Mouse (Mus musculus) midbrain, embryonic 16.5 days (tissue): Measurements from ENCODE around the gene Mars2. TPM values are rescaled to one million over a fixed set of nuclear protein-coding genes. Genes with fewer than 3 reads are reported as not detected.
A peak's percentile ranks its signal among the peaks of the same experiment; 100 is the strongest.

Source experiments
- ATAC-seq: fragments of 200-750 bp; cut with Nextera tagmentation; 2 replicates; pipeline ENCODE4 v1.8.0; 2017; ENCODE audit warnings: moderate TSS enrichment
- H3K27ac ChIP-seq: fragments of 300-500 bp; sonication (generic); 2 replicates; pipeline ENCODE4 v1.5.1; 2014; ENCODE audit warnings: mild to moderate bottlenecking, low read length, mixed read lengths
- H3K27me3 ChIP-seq: fragments of 300-500 bp; sonication (generic); 2 replicates; pipeline ENCODE4 v1.6.1; 2014; ENCODE audit warnings: low read depth, low read length, mixed read lengths; ENCODE audit not compliant: control insufficient read depth, insufficient read depth
- H3K36me3 ChIP-seq: fragments of 300-500 bp; sonication (generic); 2 replicates; pipeline ENCODE4 v1.6.1; 2014; ENCODE audit warnings: mild to moderate bottlenecking, low read length, moderate library complexity, mixed read lengths; ENCODE audit not compliant: control insufficient read depth, insufficient read depth
- H3K4me1 ChIP-seq: fragments of 300-500 bp; sonication (generic); 2 replicates; pipeline ENCODE4 v1.6.1; 2014; ENCODE audit warnings: mild to moderate bottlenecking, low read length, mixed read lengths; ENCODE audit not compliant: control insufficient read depth, insufficient read depth
- H3K4me2 ChIP-seq: fragments of 300-500 bp; sonication (generic); 2 replicates; pipeline ENCODE4 v1.6.1; 2014; ENCODE audit warnings: mild to moderate bottlenecking, low read length, mixed read lengths
- H3K4me3 ChIP-seq: fragments of 300-500 bp; sonication (generic); 2 replicates; pipeline ENCODE4 v1.5.1; 2014; ENCODE audit warnings: low read depth, mild to moderate bottlenecking, low read length, moderate library complexity, mixed read lengths
- H3K9ac ChIP-seq: fragments of 300-500 bp; sonication (generic); 2 replicates; pipeline ENCODE4 v1.6.1; 2014; ENCODE audit warnings: low read depth, low read length, mixed read lengths
- H3K9me3 ChIP-seq: fragments of 300-500 bp; sonication (generic); replicated peaks from 2 replicates; pipeline ENCODE4 v1.6.1; 2014; ENCODE audit warnings: mild to moderate bottlenecking, low read length, mixed read lengths; ENCODE audit not compliant: control insufficient read depth, poor library complexity, severe bottlenecking
- WGBS: fragments of 180-500 bp; shearing (Covaris S2); extraction: QIAGEN DNeasy Blood & Tissue Kit; methylation state at CpG from one replicate; pipeline ENCODE4 v1.1.7; 2014; 5-methylcytosine and 5-hydroxymethylcytosine counted together
- polyA plus RNA-seq: library from polyadenylated mRNA; unstranded; fragments of >200 nt; fragmentation: Nextera tagmentation; extraction: Ambion mirVana; gene quantifications from 2 replicates; pipeline ENCODE4 v1.2.1, GENCODE M21; 2015

Gene Mars2
- polyA plus RNA-seq, 1 experiment from 2014 or later, result 3.7 TPM

GRCm38 (mm10) chr1:55213936-55214335 is 23.0 kb upstream of the Mars2 start:
- no peaks in the 10 kb centered on the region for H3K36me3 ChIP-seq
- no peak overlapping the region for H3K4me2 ChIP-seq
- H3K27ac ChIP-seq, result no peak overlapping the region
- H3K9ac ChIP-seq, result no peak overlapping the region
- ATAC-seq, result no peak
- no peaks in the 10 kb centered on the region for H3K9me3 ChIP-seq
- WGBS, result 94% methylated on average over 6 of the region's 6 CpGs
- H3K4me1 ChIP-seq, result no peaks in the 10 kb centered on the region
- no peaks in the 10 kb centered on the region for H3K27me3 ChIP-seq
- no peak overlapping the region for H3K4me3 ChIP-seq

GRCm38 (mm10) chr1:55215185-55215813 is 21.7 kb upstream of the Mars2 start:
- H3K4me1 ChIP-seq, result no peaks in the 10 kb centered on the region
- H3K27me3 ChIP-seq, result no peaks in the 10 kb centered on the region
- H3K9ac ChIP-seq, result no peak overlapping the region
- WGBS, result 62% methylated on average over 11 of the region's 11 CpGs
- no peaks in the 10 kb centered on the region for H3K9me3 ChIP-seq
- H3K4me2 ChIP-seq, result no peak overlapping the region
- H3K4me3 ChIP-seq, result no peak overlapping the region
- H3K36me3 ChIP-seq, result no peaks in the 10 kb centered on the region
- ATAC-seq, result no peak
- no peak overlapping the region for H3K27ac ChIP-seq

- WGBS, result 74% methylated on average over 2 of the region's 2 CpGs
These were observed 19.8 kb upstream of the Mars2 start for GRCm38 (mm10) chr1:55217191-55217590.

GRCm38 (mm10) chr1:55221352-55221751 is 15.6 kb upstream of the Mars2 start:
- no peak overlapping the region for H3K27ac ChIP-seq
- H3K9me3 ChIP-seq, result no peaks in the 10 kb centered on the region
- peaks cover 4% of the 10 kb centered on the region for H3K4me1 ChIP-seq
- H3K4me3 ChIP-seq, result no peak overlapping the region
- ATAC-seq, result no peak
- no peak overlapping the region for H3K4me2 ChIP-seq
- WGBS, result 55% methylated on average over 4 of the region's 4 CpGs
- H3K9ac ChIP-seq, result no peak overlapping the region
- no peaks in the 10 kb centered on the region for H3K36me3 ChIP-seq
- no peaks in the 10 kb centered on the region for H3K27me3 ChIP-seq

More at GRCm38 (mm10) chr1:55217191-55217590, 19.8 kb upstream of the Mars2 start:
- Histone ChIP-seq H3K36me3 (no peaks in the 10 kb centered on the region), H3K4me3 (no peak overlapping the region), H3K27ac (no peak overlapping the region), H3K9ac (no peak overlapping the region), H3K4me2 (no peak overlapping the region), H3K4me1 (no peaks in the 10 kb centered on the region), H3K9me3 (no peaks in the 10 kb centered on the region), H3K27me3 (no peaks in the 10 kb centered on the region)
- no peak for ATAC-seq

GRCm38 (mm10) chr1:55223026-55223425 is 14.0 kb upstream of the Mars2 start:
- Histone ChIP-seq H3K4me1 (peaks cover 4% of the 10 kb centered on the region), H3K4me2 (no peak overlapping the region), H3K4me3 (no peak overlapping the region), H3K36me3 (no peaks in the 10 kb centered on the region), H3K9me3 (no peaks in the 10 kb centered on the region), H3K27me3 (no peaks in the 10 kb centered on the region), H3K27ac (no peak overlapping the region), H3K9ac (no peak overlapping the region)
- ATAC-seq, result no peak
- 91% methylated on average over 7 of the region's 7 CpGs for WGBS

GRCm38 (mm10) chr1:55224111-55224510 is 12.9 kb upstream of the Mars2 start:
- peaks cover 4% of the 10 kb centered on the region for H3K4me1 ChIP-seq
- H3K36me3 ChIP-seq, result no peaks in the 10 kb centered on the region
- peak overlapping the region; percentile 38 for H3K4me2 ChIP-seq
- H3K9me3 ChIP-seq, result no peaks in the 10 kb centered on the region
- ATAC-seq, result peak; percentile 47; the same call in 1 of the 2 replicates
- no peaks in the 10 kb centered on the region for H3K27me3 ChIP-seq
- WGBS, result 56% methylated on average over 11 of the region's 11 CpGs
- H3K27ac ChIP-seq, result no peak overlapping the region
- peak overlapping the region; percentile 16 for H3K4me3 ChIP-seq
- no peak overlapping the region for H3K9ac ChIP-seq

GRCm38 (mm10) chr1:55225398-55225797 is 11.6 kb upstream of the Mars2 start:
- Histone ChIP-seq H3K9me3 (no peaks in the 10 kb centered on the region), H3K9ac (no peak overlapping the region), H3K4me3 (peak overlapping the region; percentile 20; the same call in 1 of the 2 replicates), H3K4me2 (peak overlapping the region; percentile 37; the same call in 1 of the 2 replicates), H3K27ac (no peak overlapping the region), H3K36me3 (no peaks in the 10 kb centered on the region), H3K27me3 (no peaks in the 10 kb centered on the region), H3K4me1 (peaks cover 4% of the 10 kb centered on the region)
- ATAC-seq, result peak; percentile 44; the same call in 1 of the 2 replicates
- 36% methylated on average over 3 of the region's 3 CpGs for WGBS

- WGBS, result 2% methylated on average over 26 of the region's 26 CpGs
- H3K9ac ChIP-seq, result peak within 1 kb of the TSS; percentile 58; the same call in 1 of the 2 replicates
- H3K4me1 ChIP-seq, result peaks cover 4% of the 10 kb centered on the region
- H3K4me2 ChIP-seq, result peak within 1 kb of the TSS; percentile 55
- H3K36me3 ChIP-seq, result no peaks in the 10 kb centered on the region
- peak within 1 kb of the TSS; percentile 44 for H3K4me3 ChIP-seq
- ATAC-seq, result no peak
- H3K27ac ChIP-seq, result peak within 1 kb of the TSS; percentile 61; the same call in 1 of the 2 replicates
- H3K27me3 ChIP-seq, result no peaks in the 10 kb centered on the region
- H3K9me3 ChIP-seq, result no peaks in the 10 kb centered on the region
These were observed 10.7 kb upstream of the Mars2 start, which contains the start of gene Rftn2 for GRCm38 (mm10) chr1:55226011-55226857. TSS of gene Rftn2 (minus strand) at chr1:55226782.

- ATAC-seq, result no peak
- Histone ChIP-seq H3K4me2 (no peak overlapping the region), H3K36me3 (no peaks in the 10 kb centered on the region), H3K9ac (no peak overlapping the region), H3K4me1 (peaks cover 4% of the 10 kb centered on the region), H3K27me3 (no peaks in the 10 kb centered on the region), H3K27ac (no peak overlapping the region), H3K9me3 (no peaks in the 10 kb centered on the region), H3K4me3 (no peak overlapping the region)
- WGBS, result 33% methylated on average over 1 of the region's 1 CpGs
These were observed 9.6 kb upstream of the Mars2 start for GRCm38 (mm10) chr1:55227376-55227775.
